Mouse (Mus musculus): ENCODE results near the gene Fpr2.

GRCm38 (mm10) chr17:17917376-17917775 lies 29.8 kb downstream of the Fpr2 start:
- no peak for TF ChIP-seq CTCF (IDR thresholded peaks at IDR 0.05; ENCODE audit: borderline replicate concordance, control insufficient read depth, extremely low read depth, insufficient read depth, low read length, poor library complexity)
- no peak for TF ChIP-seq POLR2A (IDR thresholded peaks at IDR 0.05; ENCODE audit: control insufficient read depth, extremely low read depth, insufficient read depth, low read length, poor library complexity)

Data from thymus, adult 2 months (tissue).